Mouse (Mus musculus): ENCODE measurements around the gene Plekhh3.
A peak's percentile ranks its signal among the peaks of the same experiment; 100 is the strongest.

The Plekhh3 gene

GRCm38 (mm10) chr11:101170811-101171610 is at the start of gene Plekhh3:
Gene Plekhh3 (minus strand): TSS chr11:101171351.
- DNase-seq (ENCODE audit: low read depth) = peak; percentile 77

- DNase-seq (ENCODE audit: low read depth) = no peak
Measured at GRCm38 (mm10) chr11:101220853-101221252, 49.7 kb upstream of the Plekhh3 start.

- DNase-seq (ENCODE audit: low read depth) = no peak
Measured at GRCm38 (mm10) chr11:101218436-101219055, 47.4 kb upstream of the Plekhh3 start.

- no peak for DNase-seq (ENCODE audit: low read depth)
Measured at GRCm38 (mm10) chr11:101216936-101217335, 45.8 kb upstream of the Plekhh3 start.

- peak; percentile 74 for DNase-seq (ENCODE audit: low read depth)
Measured at GRCm38 (mm10) chr11:101211970-101212369, 40.8 kb upstream of the Plekhh3 start.

GRCm38 (mm10) chr11:101200986-101201385 is 29.8 kb upstream of the Plekhh3 start:
- no peak for DNase-seq (ENCODE audit: low read depth)

- no peak for DNase-seq (ENCODE audit: low read depth)
Measured at GRCm38 (mm10) chr11:101199555-101199954, 28.4 kb upstream of the Plekhh3 start.

GRCm38 (mm10) chr11:101196175-101196574 is 25.0 kb upstream of the Plekhh3 start:
- no peak for DNase-seq (ENCODE audit: low read depth)

- no peak for DNase-seq (ENCODE audit: low read depth)
Measured at GRCm38 (mm10) chr11:101195571-101195970, 24.4 kb upstream of the Plekhh3 start.

GRCm38 (mm10) chr11:101195101-101195500 is 23.9 kb upstream of the Plekhh3 start:
- no peak for DNase-seq (ENCODE audit: low read depth)

GRCm38 (mm10) chr11:101194643-101195042 is 23.5 kb upstream of the Plekhh3 start:
- DNase-seq (ENCODE audit: low read depth) = no peak

GRCm38 (mm10) chr11:101194137-101194536 is 23.0 kb upstream of the Plekhh3 start:
- no peak for DNase-seq (ENCODE audit: low read depth)

- no peak for DNase-seq (ENCODE audit: low read depth)
Measured at GRCm38 (mm10) chr11:101193076-101193475, 21.9 kb upstream of the Plekhh3 start.

- DNase-seq (ENCODE audit: low read depth) = no peak
Measured at GRCm38 (mm10) chr11:101192646-101193045, 21.5 kb upstream of the Plekhh3 start.

GRCm38 (mm10) chr11:101191919-101192470 is 20.8 kb upstream of the Plekhh3 start:
- DNase-seq (ENCODE audit: low read depth) = no peak

GRCm38 (mm10) chr11:101190913-101191907 is 20.1 kb upstream of the Plekhh3 start:
- DNase-seq (ENCODE audit: low read depth) = no peak

- peak; percentile 56 for DNase-seq (ENCODE audit: low read depth)
Measured at GRCm38 (mm10) chr11:101190181-101190912, 19.2 kb upstream of the Plekhh3 start.

- DNase-seq (ENCODE audit: low read depth) = peak; percentile 62
Measured at GRCm38 (mm10) chr11:101189495-101190180, 18.5 kb upstream of the Plekhh3 start.

- DNase-seq (ENCODE audit: low read depth) = no peak
Measured at GRCm38 (mm10) chr11:101188166-101188805, 17.1 kb upstream of the Plekhh3 start.

GRCm38 (mm10) chr11:101187541-101187940 is 16.4 kb upstream of the Plekhh3 start:
- no peak for DNase-seq (ENCODE audit: low read depth)

Data from c-Kit-positive CD71-positive TER-119-negative erythroid progenitor cells, embryonic 14.5 days (primary cell).